Mouse (Mus musculus): Measurements from ENCODE around the gene Gm42906. TPM values are rescaled to one million over a fixed set of nuclear protein-coding genes. Genes with fewer than 3 reads are reported as not detected.
A peak's percentile ranks its signal among the peaks of the same experiment; 100 is the strongest.

The Gm42906 gene
- polyA plus RNA-seq, 1 experiment from 2014 or later: not detected

- 90% methylated on average over 2 of the region's 2 CpGs for WGBS
- no peak overlapping the region for H3K4me3 ChIP-seq (ENCODE audit: low read depth, low read length)
- ATAC-seq (ENCODE audit: insufficient number of reproducible peaks, insufficient read depth, low FRiP score, low read depth): no peak
- H3K27ac ChIP-seq (ENCODE audit: low read length): no peak overlapping the region
- no peaks in the 10 kb centered on the region for H3K9me3 ChIP-seq (ENCODE audit: control insufficient read depth, low read depth, low read length)
- no peaks in the 10 kb centered on the region for H3K4me1 ChIP-seq (ENCODE audit: control insufficient read depth, insufficient read depth, low read length)
- no peak overlapping the region for H3K9ac ChIP-seq (replicated peaks; ENCODE audit: low read depth, low read length)
- no peak overlapping the region for H3K4me2 ChIP-seq (replicated peaks; ENCODE audit: low read depth, low read length)
- no peaks in the 10 kb centered on the region for H3K27me3 ChIP-seq (ENCODE audit: control insufficient read depth, insufficient read depth, low read length)
- no peaks in the 10 kb centered on the region for H3K36me3 ChIP-seq (ENCODE audit: control insufficient read depth, insufficient read depth, low read length)
Observed at GRCm38 (mm10) chr5:151379896-151380295, 48.1 kb downstream of the Gm42906 start.

GRCm38 (mm10) chr5:151379210-151379609 is 48.8 kb downstream of the Gm42906 start:
- no peaks in the 10 kb centered on the region for H3K27me3 ChIP-seq (ENCODE audit: control insufficient read depth, insufficient read depth, low read length)
- H3K9me3 ChIP-seq (ENCODE audit: control insufficient read depth, low read depth, low read length): no peaks in the 10 kb centered on the region
- no peaks in the 10 kb centered on the region for H3K36me3 ChIP-seq (ENCODE audit: control insufficient read depth, insufficient read depth, low read length)
- H3K4me2 ChIP-seq (replicated peaks; ENCODE audit: low read depth, low read length): no peak overlapping the region
- no peak overlapping the region for H3K27ac ChIP-seq (ENCODE audit: low read length)
- no peak overlapping the region for H3K9ac ChIP-seq (replicated peaks; ENCODE audit: low read depth, low read length)
- no peak overlapping the region for H3K4me3 ChIP-seq (ENCODE audit: low read depth, low read length)
- no peak for ATAC-seq (ENCODE audit: insufficient number of reproducible peaks, insufficient read depth, low FRiP score, low read depth)
- 77% methylated on average over 2 of the region's 2 CpGs for WGBS
- H3K4me1 ChIP-seq (ENCODE audit: control insufficient read depth, insufficient read depth, low read length): no peaks in the 10 kb centered on the region

GRCm38 (mm10) chr5:151376931-151377330 is 51.0 kb downstream of the Gm42906 start:
- no peak overlapping the region for H3K9ac ChIP-seq (replicated peaks; ENCODE audit: low read depth, low read length)
- no peak overlapping the region for H3K4me3 ChIP-seq (ENCODE audit: low read depth, low read length)
- H3K27ac ChIP-seq (ENCODE audit: low read length): no peak overlapping the region
- no peak overlapping the region for H3K4me2 ChIP-seq (replicated peaks; ENCODE audit: low read depth, low read length)
- H3K4me1 ChIP-seq (ENCODE audit: control insufficient read depth, insufficient read depth, low read length): no peaks in the 10 kb centered on the region
- no peak for ATAC-seq (ENCODE audit: insufficient number of reproducible peaks, insufficient read depth, low FRiP score, low read depth)
- no peaks in the 10 kb centered on the region for H3K9me3 ChIP-seq (ENCODE audit: control insufficient read depth, low read depth, low read length)
- no peaks in the 10 kb centered on the region for H3K27me3 ChIP-seq (ENCODE audit: control insufficient read depth, insufficient read depth, low read length)
- 61% methylated on average over 4 of the region's 4 CpGs for WGBS
- no peaks in the 10 kb centered on the region for H3K36me3 ChIP-seq (ENCODE audit: control insufficient read depth, insufficient read depth, low read length)

DNA sequence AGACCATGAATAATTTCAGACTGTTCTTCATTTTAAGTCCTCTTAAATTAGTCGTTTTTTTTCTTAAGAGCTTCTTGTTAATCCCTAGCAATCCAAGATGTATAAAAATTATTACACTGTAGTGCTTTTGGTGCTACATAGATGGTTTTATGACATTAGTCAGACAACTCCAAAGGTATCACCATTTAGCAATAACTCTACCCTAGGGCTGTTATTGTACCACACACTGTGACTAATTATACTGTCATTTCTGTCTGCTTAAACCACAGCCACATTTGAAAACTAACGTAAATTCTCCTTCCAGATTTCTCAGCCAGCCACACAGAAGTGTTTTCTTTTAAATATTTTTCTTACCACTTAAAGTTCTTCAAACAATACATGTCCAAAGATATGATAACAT is 53.1 kb downstream of the Gm42906 start:
- Histone ChIP-seq H3K9me3 (ENCODE audit: control insufficient read depth, low read depth, low read length) (no peaks in the 10 kb centered on the region), H3K27me3 (ENCODE audit: control insufficient read depth, insufficient read depth, low read length) (no peaks in the 10 kb centered on the region), H3K4me1 (ENCODE audit: control insufficient read depth, insufficient read depth, low read length) (no peaks in the 10 kb centered on the region), H3K27ac (ENCODE audit: low read length) (no peak overlapping the region), H3K4me3 (ENCODE audit: low read depth, low read length) (no peak overlapping the region), H3K9ac (replicated peaks; ENCODE audit: low read depth, low read length) (no peak overlapping the region), H3K36me3 (ENCODE audit: control insufficient read depth, insufficient read depth, low read length) (no peaks in the 10 kb centered on the region), H3K4me2 (replicated peaks; ENCODE audit: low read depth, low read length) (no peak overlapping the region)
- no peak for ATAC-seq (ENCODE audit: insufficient number of reproducible peaks, insufficient read depth, low FRiP score, low read depth)
- 68% methylated on average over 2 of the region's 2 CpGs for WGBS

DNA sequence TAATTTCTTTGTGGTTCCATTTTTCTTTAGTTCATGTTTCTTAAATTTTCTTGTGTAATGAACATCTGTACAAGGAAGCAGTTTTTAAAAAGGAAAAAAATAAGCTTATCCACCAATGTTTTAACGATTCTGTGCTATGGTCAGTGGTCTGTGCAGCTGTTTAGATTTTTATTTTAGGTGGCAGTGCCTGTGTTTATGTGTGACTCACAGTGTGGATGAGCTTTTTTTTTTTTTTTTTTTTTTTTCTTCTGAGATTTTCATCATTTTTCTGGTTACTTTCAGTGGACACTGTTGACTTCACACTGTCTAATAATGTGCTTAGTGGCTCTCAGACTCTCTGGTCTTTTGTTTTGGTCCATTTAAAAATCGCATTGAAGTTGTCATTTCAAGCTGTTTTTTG is 56.8 kb downstream of the Gm42906 start:
- Histone ChIP-seq H3K36me3 (ENCODE audit: control insufficient read depth, insufficient read depth, low read length) (no peaks in the 10 kb centered on the region), H3K9ac (replicated peaks; ENCODE audit: low read depth, low read length) (no peak overlapping the region), H3K9me3 (ENCODE audit: control insufficient read depth, low read depth, low read length) (no peaks in the 10 kb centered on the region), H3K27ac (ENCODE audit: low read length) (no peak overlapping the region), H3K4me1 (ENCODE audit: control insufficient read depth, insufficient read depth, low read length) (peaks cover 8% of the 10 kb centered on the region; the same call in 1 of the 2 replicates), H3K4me3 (ENCODE audit: low read depth, low read length) (no peak overlapping the region), H3K27me3 (ENCODE audit: control insufficient read depth, insufficient read depth, low read length) (no peaks in the 10 kb centered on the region), H3K4me2 (replicated peaks; ENCODE audit: low read depth, low read length) (no peak overlapping the region)
- WGBS: 92% methylated on average over 2 of the region's 2 CpGs
- ATAC-seq (ENCODE audit: insufficient number of reproducible peaks, insufficient read depth, low FRiP score, low read depth): no peak

DNA sequence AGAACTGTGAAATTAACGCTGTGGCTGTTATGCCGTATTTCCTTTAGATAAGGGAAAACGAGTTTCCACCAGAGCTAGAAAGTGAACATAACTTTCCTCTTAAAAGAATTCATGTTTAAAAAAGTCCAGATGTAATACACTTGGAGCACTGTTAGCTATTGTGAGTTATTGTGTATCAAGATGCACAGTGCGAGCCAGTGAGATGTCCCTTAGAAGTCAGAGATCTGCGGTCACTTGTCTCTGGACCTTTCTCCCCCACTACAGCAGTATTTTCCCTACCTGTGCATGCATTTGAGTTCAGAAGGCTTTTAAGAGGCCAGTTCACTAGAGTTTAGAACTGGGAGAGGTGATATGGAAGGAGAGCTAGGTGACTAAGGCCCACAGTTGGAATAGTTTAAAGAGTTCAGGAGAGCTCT is 58.6 kb downstream of the Gm42906 start:
- H3K27ac ChIP-seq (ENCODE audit: low read length): peak overlapping the region; percentile 99
- H3K4me3 ChIP-seq (ENCODE audit: low read depth, low read length): peak overlapping the region; percentile 46
- H3K9ac ChIP-seq (replicated peaks; ENCODE audit: low read depth, low read length): peak overlapping the region; percentile 80
- ATAC-seq (ENCODE audit: insufficient number of reproducible peaks, insufficient read depth, low FRiP score, low read depth): no peak
- H3K4me2 ChIP-seq (replicated peaks; ENCODE audit: low read depth, low read length): peak overlapping the region; percentile 58
- H3K9me3 ChIP-seq (ENCODE audit: control insufficient read depth, low read depth, low read length): no peaks in the 10 kb centered on the region
- WGBS: 47% methylated on average over 5 of the region's 5 CpGs
- no peaks in the 10 kb centered on the region for H3K36me3 ChIP-seq (ENCODE audit: control insufficient read depth, insufficient read depth, low read length)
- no peaks in the 10 kb centered on the region for H3K27me3 ChIP-seq (ENCODE audit: control insufficient read depth, insufficient read depth, low read length)
- peaks cover 8% of the 10 kb centered on the region; the same call in 1 of the 2 replicates for H3K4me1 ChIP-seq (ENCODE audit: control insufficient read depth, insufficient read depth, low read length)

- no peaks in the 10 kb centered on the region for H3K36me3 ChIP-seq (ENCODE audit: control insufficient read depth, insufficient read depth, low read length)
- H3K27ac ChIP-seq (ENCODE audit: low read length): peak overlapping the region; percentile 99
- H3K9ac ChIP-seq (replicated peaks; ENCODE audit: low read depth, low read length): peak overlapping the region; percentile 80
- H3K4me1 ChIP-seq (ENCODE audit: control insufficient read depth, insufficient read depth, low read length): peaks cover 8% of the 10 kb centered on the region; the same call in 1 of the 2 replicates
- WGBS: under 1% methylated on average over 75 of the region's 75 CpGs
- peak overlapping the region; percentile 67 for H3K4me2 ChIP-seq (replicated peaks; ENCODE audit: low read depth, low read length)
- ATAC-seq (ENCODE audit: insufficient number of reproducible peaks, insufficient read depth, low FRiP score, low read depth): peak; percentile 98
- H3K9me3 ChIP-seq (ENCODE audit: control insufficient read depth, low read depth, low read length): no peaks in the 10 kb centered on the region
- H3K4me3 ChIP-seq (ENCODE audit: low read depth, low read length): peak overlapping the region; percentile 48
- no peaks in the 10 kb centered on the region for H3K27me3 ChIP-seq (ENCODE audit: control insufficient read depth, insufficient read depth, low read length)
Observed at GRCm38 (mm10) chr5:151368395-151369190, 59.4 kb downstream of the Gm42906 start.

GRCm38 (mm10) chr5:151367881-151368394 is 60.0 kb downstream of the Gm42906 start:
- ATAC-seq (ENCODE audit: insufficient number of reproducible peaks, insufficient read depth, low FRiP score, low read depth): peak; percentile 2; the same call in 1 of the 2 replicates
- peak overlapping the region; percentile 67 for H3K4me2 ChIP-seq (replicated peaks; ENCODE audit: low read depth, low read length)

More at GRCm38 (mm10) chr5:151367881-151368394, 60.0 kb downstream of the Gm42906 start:
- 4% methylated on average over 16 of the region's 16 CpGs for WGBS
- peak overlapping the region; percentile 48 for H3K4me3 ChIP-seq (ENCODE audit: low read depth, low read length)
- peak overlapping the region; percentile 34; the same call in 1 of the 2 replicates for H3K9ac ChIP-seq (replicated peaks; ENCODE audit: low read depth, low read length)
- H3K27ac ChIP-seq (ENCODE audit: low read length): peak overlapping the region; percentile 96
- no peaks in the 10 kb centered on the region for H3K27me3 ChIP-seq (ENCODE audit: control insufficient read depth, insufficient read depth, low read length)
- peaks cover 8% of the 10 kb centered on the region; the same call in 1 of the 2 replicates for H3K4me1 ChIP-seq (ENCODE audit: control insufficient read depth, insufficient read depth, low read length)
- no peaks in the 10 kb centered on the region for H3K9me3 ChIP-seq (ENCODE audit: control insufficient read depth, low read depth, low read length)
- no peaks in the 10 kb centered on the region for H3K36me3 ChIP-seq (ENCODE audit: control insufficient read depth, insufficient read depth, low read length)

Measured in stomach, embryonic 14.5 days (tissue).